Mouse (Mus musculus): ENCODE data around the gene Sdf2.

Gene Sdf2
- long read RNA-seq, experiment 1, transcript Sdf2-201 (3 exons, 1,268 nt) = major isoform, 150 of 171 reads
- long read RNA-seq, experiment 1, partial matches to known transcripts = 3 of 171 reads
- long read RNA-seq, experiment 1, other reads (novel, unspliced or antisense) = 18 of 171 reads
- long read RNA-seq, experiment 2, transcript Sdf2-201 (3 exons, 1,268 nt) = major isoform, 211 of 230 reads
- long read RNA-seq, experiment 2, partial matches to known transcripts = 2 of 230 reads
- long read RNA-seq, experiment 2, other reads (novel, unspliced or antisense) = 16 of 230 reads

GRCm38 (mm10) chr11:78245627-78246317 is at the start of gene Sdf2, which contains the start of gene Supt6:
TSS of gene Sdf2 (plus strand) at chr11:78245746.
TSS of gene Supt6 (minus strand) at chr11:78245987.
- intact Hi-C loops (cut with DNase I) = no loop called here

GRCm38 (mm10) chr11:78202372-78202771 is 43.2 kb upstream of the Sdf2 start:
- intact Hi-C loops (cut with DNase I) = no loop called here

GRCm38 (mm10) chr11:78204287-78204686 is 41.3 kb upstream of the Sdf2 start:
- intact Hi-C loops (cut with DNase I) = no loop called here

GRCm38 (mm10) chr11:78205361-78206206 is 40.0 kb upstream of the Sdf2 start:
- intact Hi-C loops (cut with DNase I) = no loop called here

- intact Hi-C loops (cut with DNase I) = no loop called here
Measured at GRCm38 (mm10) chr11:78207190-78207589, 38.4 kb upstream of the Sdf2 start.

- intact Hi-C loops (cut with DNase I) = no loop called here
Measured at GRCm38 (mm10) chr11:78209886-78210285, 35.7 kb upstream of the Sdf2 start.

GRCm38 (mm10) chr11:78210615-78211014 is 34.9 kb upstream of the Sdf2 start:
- intact Hi-C loops (cut with DNase I) = no loop called here

GRCm38 (mm10) chr11:78211513-78211912 is 34.0 kb upstream of the Sdf2 start:
- intact Hi-C loops (cut with DNase I) = no loop called here

- intact Hi-C loops (cut with DNase I) = no loop called here
Measured at GRCm38 (mm10) chr11:78213086-78213817, 32.3 kb upstream of the Sdf2 start.

- intact Hi-C loops (cut with DNase I) = loop anchor here (5.0 kb wide), 1 partner anchor 36 kb away; no protein-coding TSS in a partner anchor
Measured at GRCm38 (mm10) chr11:78215709-78216317, 29.7 kb upstream of the Sdf2 start.

- intact Hi-C loops (cut with DNase I) = loop anchor here (5.0 kb wide), 1 partner anchor 44 kb away; no protein-coding TSS in a partner anchor
Measured at GRCm38 (mm10) chr11:78223586-78223985, 22.0 kb upstream of the Sdf2 start.

GRCm38 (mm10) chr11:78231518-78231917 is 14.0 kb upstream of the Sdf2 start:
- intact Hi-C loops (cut with DNase I) = no loop called here

- intact Hi-C loops (cut with DNase I) = no loop called here
Measured at GRCm38 (mm10) chr11:78240193-78240857, 5.2 kb upstream of the Sdf2 start.

GRCm38 (mm10) chr11:78245261-78245626 is 302 bp upstream of the Sdf2 start:
- intact Hi-C loops (cut with DNase I) = no loop called here

- intact Hi-C loops (cut with DNase I) = no loop called here
Measured at GRCm38 (mm10) chr11:78246318-78247011, 919 bp downstream of the Sdf2 start.

- intact Hi-C loops (cut with DNase I) = no loop called here
Measured at GRCm38 (mm10) chr11:78247012-78247348, 1.4 kb downstream of the Sdf2 start.

- intact Hi-C loops (cut with DNase I) = no loop called here
Measured at GRCm38 (mm10) chr11:78247727-78248140, 2.2 kb downstream of the Sdf2 start.

GRCm38 (mm10) chr11:78256618-78257017 is 11.1 kb downstream of the Sdf2 start:
- intact Hi-C loops (cut with DNase I) = no loop called here

- intact Hi-C loops (cut with DNase I) = loop anchor here (5.0 kb wide), 1 partner anchor 87 kb away; no protein-coding TSS in a partner anchor
Measured at GRCm38 (mm10) chr11:78260489-78261258, 15.1 kb downstream of the Sdf2 start.

All from adrenal gland (tissue).